Mouse (Mus musculus) ovary, adult 18-20 months (tissue): ENCODE data around the gene Lmtk3.

ENCODE experiments used
- DNase-seq: peaks from one replicate; pipeline ENCODE4 v3.0.0; 2022; ENCODE audit warnings: low spot score, mixed read lengths

Lmtk3 gene

DNA sequence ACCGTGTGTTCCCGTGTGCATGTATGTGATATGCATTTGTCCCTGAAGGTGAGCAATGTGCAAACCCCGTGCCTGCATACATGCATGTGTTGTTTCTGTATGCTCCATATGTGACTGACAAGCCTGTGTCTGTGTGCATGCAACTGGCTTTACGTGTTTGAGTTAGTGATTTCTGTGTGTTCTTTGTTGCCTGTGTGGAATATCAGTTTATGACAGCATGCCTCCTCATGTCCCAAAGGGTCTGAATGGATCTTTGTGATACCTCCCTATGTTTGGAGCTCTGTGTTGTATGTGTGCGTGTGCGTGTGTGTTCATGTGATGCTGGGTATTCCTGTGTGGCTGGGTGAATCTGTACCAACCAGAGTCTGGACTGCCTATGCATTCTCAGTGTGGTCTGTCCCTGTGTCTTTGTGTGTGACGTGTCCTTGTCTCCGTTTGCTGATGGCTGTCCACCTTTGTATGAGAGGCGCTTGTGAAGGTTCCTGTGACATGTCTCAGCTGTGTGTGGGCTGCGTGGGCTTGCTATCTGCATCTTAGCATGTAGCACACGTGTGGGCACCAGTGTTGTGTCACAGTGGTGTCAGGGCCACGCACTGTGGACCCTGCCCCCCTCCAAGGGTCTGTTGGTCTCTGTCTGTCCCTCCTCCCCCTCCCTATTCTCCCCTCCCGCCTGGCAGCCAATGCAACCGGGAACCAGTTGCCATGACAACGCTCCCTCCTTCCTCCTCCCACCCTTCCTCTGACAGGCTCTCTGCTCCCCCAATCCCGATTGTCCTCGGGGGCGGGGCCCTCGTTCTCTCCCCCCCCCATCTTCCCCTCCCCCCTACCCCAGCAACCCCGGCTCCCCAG lies 1.2 kb downstream of the Lmtk3 start, which contains the start of gene Sult2b1:
Gene Sult2b1, minus strand, starts transcription at position 146 of the 849 bp plus-strand sequence.
- DNase-seq = no peak

DNA sequence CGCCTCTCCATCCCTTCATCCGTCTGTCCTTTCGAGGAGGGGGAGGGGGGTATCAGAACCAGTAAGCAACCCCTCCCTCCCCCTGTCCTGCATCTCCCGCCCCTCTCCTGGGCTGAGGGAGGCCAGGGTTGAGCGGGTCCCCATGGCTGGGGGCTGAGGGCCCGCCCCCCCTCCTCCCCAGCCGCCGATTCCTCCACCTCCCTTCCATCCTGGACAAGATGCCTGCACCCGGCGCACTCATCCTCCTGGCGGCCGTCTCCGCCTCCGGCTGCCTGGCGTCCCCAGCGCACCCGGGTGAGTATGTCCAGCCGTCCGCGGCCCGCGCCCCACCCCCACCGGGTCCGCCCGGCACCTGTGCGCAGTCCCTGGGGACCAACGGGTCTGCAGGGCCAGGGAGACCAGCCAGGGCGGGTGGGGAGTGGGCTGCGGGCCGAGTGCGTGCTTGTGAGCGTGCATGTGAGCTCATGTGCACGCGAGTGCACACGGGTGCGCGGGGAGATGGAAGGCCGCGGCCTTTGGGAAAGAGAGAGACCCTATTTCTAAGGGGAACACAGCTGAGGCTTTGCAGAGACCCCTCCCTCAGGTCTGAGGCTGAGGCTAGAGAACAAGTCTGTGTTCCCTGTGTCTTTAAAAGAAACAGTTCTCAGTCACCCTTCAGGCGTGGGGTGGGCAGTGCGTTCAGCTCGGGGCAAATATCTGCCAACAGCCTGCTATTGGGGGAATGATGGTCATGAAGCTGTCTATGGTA lies 2.0 kb downstream of the Lmtk3 start:
- DNase-seq = no peak

DNA sequence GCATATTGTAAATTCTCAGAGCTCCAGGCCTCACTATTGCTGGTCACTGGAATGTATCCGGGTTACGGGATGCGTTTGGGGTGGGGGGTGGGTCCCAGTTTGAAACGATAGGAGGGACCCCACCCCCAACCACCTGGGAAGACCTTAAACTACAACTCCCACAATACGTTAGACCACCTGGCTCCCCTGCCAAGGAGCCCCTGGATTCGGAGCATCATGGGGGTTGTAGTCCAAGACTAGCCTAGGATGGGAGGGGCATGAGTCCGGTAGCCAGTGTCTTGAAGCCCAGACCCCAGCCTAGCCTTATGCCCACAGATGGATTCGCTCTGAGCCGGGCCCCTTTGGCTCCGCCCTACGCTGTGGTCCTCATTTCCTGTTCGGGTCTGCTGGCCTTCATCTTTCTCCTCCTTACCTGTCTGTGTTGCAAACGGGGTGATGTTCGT lies 2.6 kb downstream of the Lmtk3 start:
- no peak for DNase-seq

DNA sequence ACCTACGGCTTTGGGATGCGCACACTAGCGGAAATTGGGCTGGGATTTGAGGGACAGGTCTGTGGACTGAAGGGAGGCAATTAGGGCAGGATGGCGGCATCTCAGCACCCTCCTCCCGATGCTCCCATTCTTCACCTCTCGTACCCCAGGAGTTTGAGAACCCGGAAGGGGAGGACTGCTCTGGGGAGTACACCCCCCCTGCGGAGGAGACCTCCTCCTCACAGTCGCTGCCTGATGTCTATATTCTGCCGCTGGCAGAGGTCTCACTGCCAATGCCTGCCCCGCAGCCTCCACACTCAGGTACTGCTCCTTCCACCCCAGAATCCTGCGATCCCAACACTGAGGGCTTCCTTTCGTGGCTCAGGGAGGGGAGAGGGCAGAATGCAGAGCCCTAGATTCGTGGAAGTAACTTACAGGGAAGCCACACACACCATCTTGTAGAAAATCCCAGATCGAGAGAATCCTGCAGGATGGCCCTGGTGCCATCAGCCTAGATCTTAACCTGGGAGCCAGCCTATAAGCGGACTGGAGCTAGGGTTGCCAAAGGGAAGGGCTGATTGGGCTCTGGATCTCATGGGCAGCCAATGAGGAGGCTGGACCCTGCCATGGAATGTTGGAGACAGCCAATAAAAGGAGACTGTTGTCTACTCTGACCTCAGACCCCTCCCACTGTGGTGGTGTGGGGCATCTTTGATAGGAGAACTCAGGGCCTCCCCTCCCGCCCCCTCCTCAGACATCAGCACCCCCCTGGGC lies 3.3 kb downstream of the Lmtk3 start:
- DNase-seq = no peak

DNA sequence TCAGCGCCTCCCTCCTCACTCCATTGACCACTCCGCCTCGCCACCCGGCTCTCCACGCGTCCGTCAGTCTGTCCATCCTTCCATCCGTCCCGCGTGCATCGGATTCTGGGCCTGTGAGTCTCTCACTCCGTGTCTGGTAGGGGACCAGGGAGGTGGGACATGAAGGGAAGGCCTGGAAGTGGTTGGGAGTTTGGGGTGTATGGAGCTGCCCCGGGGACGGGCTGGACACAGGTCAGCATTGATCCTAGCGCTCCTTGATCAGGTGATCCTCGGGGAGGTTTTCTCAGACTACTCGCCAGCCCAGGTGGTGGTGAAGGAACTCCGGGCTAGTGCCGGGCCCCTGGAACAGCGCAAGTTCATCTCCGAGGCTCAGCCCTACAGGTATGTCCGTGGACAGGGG lies 4.1 kb downstream of the Lmtk3 start:
- no peak for DNase-seq

DNA sequence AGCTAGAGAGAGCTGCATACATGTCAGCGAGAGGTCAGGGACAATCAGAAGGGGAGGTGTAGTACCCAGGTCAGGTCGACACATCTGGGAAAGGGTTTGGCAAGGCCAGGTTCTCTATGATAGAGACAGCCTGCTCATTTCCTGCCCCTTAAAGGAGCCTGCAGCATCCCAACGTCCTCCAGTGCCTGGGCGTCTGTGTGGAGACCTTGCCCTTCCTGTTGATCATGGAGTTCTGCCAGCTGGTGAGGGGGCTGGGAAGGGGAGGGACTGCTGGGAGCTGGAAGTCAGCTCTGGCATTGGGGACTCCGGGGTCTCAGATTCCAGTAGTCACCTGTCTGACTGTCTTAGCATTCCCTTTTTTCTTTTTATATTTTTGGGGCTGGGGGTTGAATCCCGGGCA lies 7.2 kb downstream of the Lmtk3 start:
- DNase-seq = no peak

DNA sequence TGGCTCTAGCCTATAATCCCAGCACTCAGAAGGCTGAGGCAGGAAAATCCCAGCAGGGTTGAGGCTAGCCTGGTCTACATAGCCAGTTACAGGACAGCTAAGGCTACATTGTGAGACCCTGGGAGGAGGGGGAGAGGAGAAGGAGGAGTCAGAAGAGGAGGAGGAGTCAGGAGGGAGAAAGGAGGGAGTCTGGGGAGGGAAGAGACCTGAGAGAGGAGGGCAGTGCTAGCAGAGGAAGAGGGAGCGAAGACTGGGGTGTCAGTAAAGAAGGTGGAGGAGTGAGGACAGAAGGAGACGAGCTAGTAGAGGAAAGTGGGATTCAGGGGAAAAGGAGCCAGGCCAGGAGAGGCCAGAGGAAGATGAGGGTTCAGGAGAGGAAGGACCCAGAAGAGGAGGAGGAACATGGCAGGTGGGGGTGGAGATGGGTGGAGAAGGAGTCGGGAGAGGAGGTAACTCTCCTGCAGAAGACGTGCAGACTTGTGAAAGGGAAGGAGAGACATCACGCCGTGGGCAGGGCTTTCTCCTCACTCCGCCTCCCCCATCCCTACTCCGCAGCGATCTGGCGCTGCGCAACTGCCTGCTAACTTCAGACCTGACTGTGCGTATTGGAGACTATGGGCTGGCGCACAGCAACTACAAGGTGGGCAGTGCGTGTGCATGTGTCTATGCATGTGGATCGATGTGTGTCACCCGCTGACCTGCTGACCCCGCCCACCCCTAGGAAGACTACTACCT lies 8.4 kb downstream of the Lmtk3 start:
- DNase-seq = no peak

DNA sequence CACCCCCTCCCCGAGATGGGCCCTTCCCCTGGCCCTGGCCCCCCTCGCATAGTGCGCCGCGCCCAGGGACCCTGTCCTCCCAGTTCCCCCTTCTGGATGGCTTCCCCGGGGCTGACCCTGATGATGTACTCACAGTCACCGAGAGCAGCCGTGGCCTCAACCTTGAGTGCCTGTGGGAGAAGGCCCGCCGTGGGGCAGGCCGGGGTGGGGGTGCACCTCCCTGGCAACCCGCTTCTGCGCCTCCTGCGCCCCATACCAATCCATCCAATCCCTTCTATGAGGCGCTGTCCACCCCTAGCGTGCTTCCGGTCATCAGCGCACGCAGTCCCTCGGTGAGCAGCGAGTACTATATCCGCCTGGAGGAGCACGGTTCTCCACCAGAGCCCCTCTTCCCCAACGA lies 9.7 kb downstream of the Lmtk3 start:
- DNase-seq = no peak

DNA sequence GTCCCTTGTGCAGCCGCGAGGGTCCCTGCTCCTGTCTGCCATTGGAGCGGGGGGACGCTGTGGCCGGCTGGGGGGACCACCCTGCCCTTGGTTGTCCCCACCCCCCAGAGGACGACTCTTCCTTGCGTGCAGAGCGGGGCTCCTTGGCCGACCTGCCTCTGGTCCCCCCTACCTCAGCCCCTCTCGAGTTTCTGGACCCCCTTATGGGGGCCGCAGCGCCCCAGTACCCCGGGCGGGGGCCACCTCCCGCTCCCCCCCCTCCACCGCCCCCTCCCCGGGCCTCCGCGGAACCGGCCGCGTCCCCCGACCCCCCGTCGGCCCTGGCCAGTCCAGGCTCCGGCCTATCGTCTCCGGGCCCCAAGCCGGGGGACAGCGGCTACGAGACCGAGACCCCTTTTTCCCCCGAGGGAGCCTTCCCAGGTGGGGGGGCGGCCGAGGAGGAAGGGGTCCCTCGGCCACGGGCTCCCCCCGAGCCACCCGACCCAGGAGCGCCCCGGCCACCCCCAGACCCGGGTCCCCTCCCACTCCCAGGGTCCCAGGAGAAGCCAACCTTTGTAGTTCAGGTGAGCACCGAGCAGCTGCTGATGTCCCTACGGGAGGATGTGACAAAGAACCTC lies 10.5 kb downstream of the Lmtk3 start:
- DNase-seq = no peak

DNA sequence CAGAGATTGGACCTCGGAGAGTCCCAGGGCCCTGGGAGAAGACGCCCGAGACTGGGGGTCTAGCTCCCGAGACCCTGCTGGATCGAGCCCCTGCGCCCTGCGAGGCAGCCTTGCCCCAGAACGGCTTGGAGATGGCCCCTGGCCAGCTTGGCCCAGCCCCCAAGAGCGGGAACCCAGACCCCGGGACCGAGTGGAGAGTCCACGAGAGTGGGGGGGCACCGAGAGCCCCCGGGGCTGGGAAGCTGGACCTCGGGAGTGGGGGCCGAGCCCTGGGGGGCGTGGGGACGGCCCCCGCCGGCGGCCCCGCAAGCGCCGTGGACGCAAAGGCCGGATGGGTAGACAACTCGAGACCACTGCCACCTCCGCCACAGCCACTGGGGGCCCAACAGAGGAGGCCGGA lies 11.4 kb downstream of the Lmtk3 start:
- DNase-seq = no peak

DNA sequence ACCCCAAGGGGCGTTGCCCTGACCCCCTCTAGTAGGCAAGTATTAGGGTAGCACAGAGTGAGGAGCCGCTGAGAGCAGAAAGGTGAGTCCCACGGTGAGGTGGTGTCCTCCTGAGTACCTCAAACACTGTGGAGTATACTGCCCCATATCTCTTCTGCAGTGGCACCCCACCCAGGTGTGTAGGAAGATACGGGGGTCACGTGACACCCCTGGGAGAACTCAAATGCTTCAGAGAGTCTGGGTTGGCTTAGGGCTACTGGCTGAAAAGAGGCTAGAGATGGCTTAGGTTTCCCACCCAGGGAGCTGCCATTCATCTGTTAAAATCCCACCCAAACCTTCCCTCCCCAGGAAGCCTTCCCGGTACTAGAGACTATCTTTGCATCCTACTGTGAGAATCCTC lies 13.4 kb downstream of the Lmtk3 start:
- DNase-seq = no peak

DNA sequence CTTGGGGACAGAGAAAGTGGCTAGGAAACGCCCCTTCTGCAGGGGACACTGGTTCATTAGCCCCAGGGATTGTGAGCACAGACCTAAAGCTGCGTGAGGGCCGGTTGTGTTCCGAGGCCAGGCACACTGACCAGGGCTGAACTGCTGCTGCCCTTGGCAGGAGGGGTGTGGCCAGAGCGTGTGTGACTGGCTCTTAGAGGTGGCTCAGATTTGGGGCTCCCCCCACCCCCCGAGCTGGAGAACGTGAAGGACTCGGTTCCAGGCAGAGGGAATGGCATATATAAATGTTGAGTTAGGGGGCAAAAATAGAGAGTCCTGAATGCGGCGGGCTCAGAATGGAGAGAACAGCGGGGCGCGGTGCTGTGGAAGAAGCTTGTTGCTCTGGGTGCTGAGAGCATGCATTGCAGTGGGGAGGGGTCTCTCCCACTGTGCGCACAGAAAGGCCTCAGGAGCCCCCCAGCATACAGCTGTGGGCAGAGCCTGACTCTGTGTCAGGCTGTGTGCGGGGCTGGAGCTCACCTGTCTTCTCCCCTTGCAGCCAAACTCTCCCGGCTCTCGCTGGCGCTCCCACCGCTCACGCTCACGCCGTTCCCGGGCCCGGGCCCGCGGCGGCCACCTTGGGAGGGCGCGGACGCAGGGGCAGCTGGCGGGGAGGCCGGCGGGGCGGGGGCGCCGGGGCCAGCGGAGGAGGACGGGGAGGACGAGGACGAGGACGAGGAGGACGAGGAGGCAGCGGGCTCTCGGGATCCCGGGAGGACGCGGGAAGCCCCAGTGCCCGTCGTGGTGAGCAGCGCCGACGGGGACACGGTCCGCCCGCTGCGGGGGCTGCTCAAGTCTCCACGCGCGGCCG lies 14.3 kb downstream of the Lmtk3 start:
- no peak for DNase-seq

DNA sequence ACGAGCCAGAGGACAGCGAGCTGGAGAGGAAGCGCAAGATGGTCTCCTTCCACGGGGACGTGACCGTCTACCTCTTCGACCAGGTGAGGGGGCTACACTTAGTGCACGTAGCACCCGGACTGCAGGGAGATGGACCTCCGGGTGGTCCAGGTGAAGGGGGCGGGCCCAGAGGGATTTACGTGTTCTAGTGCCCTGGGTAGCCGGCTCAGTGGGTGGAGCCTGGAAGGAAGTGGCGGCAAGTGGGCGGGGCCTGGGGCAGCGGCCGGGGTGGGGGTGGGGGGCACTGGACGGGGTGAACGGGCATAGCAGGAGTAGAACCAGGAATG lies 14.9 kb downstream of the Lmtk3 start:
- DNase-seq = no peak

DNA sequence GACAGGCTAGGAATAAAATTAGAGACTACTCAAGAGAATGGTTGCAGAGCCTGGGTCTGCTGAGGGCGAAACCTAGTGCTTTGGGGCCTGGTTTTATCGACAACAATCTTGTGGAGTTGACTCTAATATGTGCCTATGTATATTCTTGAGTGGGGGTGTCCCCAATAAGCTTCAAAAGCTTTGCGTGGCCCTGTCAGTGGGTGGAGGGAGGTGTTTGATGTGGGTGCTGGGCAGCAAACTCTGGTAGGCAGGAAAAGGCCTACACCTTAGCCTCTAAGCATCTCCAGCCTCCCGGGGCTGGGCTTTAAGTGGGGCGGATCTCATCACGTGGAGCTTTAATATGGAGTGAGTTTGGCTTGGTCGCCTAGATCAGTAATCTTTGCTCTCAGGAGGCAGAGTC lies 15.4 kb downstream of the Lmtk3 start:
- DNase-seq = no peak

DNA sequence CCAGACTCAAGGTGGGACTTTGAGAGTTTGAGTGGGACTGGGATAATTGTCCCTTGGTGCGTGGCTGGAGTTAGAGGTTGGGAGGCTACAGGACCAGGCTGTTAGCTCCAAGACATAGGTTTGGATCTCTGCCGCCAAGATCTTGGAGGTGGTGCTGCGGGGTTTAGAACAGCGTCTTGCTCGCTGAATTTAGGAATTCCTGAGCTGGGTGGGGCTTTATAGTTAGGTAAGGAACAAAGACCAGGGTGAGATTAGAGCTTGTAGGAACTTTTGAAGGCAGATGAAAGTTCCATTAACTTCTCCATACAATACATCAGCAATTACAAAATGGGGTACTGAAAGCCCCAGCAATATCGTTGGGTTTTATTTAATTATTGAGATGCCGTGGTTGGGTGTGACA lies 16.5 kb downstream of the Lmtk3 start:
- no peak for DNase-seq

DNA sequence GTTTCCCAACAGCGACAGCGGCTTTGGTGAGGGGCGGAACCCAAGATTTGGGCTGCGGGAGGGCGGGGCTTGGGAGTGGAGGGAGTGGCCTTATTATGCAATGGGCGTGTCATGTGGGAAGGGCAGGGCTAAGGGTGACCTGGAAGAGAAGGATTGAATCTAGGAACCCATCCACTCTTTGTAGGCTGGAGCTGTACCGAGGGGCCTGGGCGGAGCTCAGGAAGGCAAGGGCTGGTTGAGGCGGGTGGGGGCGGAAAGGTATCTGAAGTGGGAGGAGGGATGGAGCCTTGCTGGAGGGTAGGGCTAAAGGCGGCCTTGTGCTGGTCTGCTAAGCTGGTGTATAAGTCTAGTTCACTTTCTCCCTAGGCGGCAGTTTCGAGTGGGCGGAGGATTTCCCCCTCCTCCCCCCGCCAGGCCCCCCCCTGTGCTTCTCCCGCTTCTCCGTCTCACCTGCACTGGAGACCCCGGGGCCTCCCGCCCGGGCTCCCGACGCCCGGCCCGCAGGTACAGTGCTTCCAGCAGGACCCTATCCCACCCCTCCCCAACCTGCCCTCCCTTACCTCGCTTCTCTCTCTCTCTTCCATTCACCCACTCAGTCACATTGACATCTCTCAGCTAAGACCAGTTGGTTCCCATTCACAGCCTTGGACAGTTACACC lies 17.1 kb downstream of the Lmtk3 start:
- no peak for DNase-seq

DNA sequence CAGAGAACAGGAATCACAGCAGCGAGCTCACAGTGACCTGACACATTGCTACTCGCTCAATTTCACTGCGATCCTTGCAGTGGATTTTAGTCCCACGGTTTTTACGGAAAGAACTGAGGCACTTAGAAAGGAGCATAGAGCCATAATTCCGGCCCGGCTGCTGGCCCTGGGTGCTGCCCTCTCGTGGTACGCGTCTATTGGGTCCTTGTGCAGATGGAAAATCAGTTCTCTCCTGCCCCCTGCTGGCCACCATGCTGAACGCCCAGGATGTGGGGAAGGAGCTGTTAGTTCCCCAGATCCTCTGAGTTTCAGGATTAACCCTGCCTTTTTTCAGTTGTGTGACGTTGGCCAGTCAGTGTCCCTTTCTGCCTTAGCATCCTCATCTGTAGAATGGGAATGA lies 17.8 kb downstream of the Lmtk3 start:
- peak; percentile 72 for DNase-seq

DNA sequence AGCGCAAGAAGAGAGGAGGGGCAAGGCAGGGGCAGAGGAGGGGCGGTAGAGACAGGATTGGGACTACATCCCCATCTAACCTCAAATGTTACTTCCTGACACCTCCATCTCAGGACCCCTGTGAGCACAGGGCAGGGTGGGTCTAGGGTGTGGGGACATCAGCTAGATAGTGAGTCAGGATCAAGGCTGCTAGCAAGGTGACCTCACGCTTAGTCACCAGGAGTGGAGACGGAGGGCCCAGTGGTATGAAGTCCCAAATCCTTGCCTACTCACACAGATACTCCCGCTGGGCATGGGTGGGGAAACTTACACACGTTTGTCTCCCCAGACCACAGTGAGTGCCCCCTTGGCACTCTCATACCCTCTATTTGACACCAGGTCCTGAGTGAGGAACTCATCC lies 19.0 kb downstream of the Lmtk3 start:
- DNase-seq = no peak

DNA sequence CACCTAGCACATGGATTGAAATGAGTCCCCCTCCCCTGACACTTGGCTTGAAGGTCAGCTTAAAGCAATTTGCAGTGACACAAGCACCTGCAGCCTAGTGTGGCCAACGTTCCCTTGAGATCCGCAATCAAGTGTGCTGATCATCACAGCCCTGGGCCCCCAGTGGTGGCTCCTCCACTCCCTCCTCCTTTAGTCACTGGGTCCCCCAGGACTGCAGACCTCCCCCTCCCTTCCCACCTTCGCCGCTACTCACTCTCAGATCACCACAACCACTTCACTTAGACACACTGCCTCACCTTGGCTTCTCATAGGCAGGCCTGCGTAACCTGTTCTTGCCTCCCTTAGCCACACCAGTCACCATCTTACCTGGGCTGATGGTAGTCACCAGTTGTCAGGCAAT lies 22.4 kb downstream of the Lmtk3 start:
- no peak for DNase-seq

DNA sequence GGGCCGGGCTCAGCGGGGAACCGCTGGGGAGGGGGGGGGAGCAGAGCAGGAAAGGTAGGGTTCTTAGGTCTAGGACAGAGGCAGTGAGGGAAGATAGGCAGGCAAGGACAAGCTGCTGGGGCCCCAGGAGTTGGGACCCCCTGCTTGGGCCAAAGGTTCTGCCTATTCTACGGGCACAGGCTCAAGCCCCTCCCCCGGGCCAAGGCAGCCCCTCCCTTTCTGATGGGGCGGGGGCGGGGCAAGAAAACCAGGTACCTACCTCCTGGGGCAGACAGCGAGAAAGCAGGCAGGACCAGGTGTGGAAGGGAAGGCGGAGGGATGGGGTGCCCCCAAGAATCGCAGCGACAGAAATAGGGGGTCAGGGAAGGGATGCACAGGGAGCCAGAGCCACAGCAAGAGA lies 24.9 kb downstream of the Lmtk3 start:
- no peak for DNase-seq
